Mouse (Mus musculus): Measurements from ENCODE around the gene Yif1b. TPM values are rescaled to one million over a fixed set of nuclear protein-coding genes. Genes with fewer than 3 reads are reported as not detected.

Yif1b gene
- total and polyA plus RNA-seq, 2 experiments from 2014 or later: 130 to 131 TPM

GRCm38 (mm10) chr7:29213675-29214082, 24.4 kb upstream of the Yif1b start, which contains the start of gene Catsperg1:
Gene Catsperg1, minus strand, starts transcription at chr7:29214035.
- Histone ChIP-seq H3K27me3 (ENCODE audit: insufficient read depth, low read length) (no peaks in the 10 kb centered on the region), H3K4me2 (ENCODE audit: low read depth, low read length) (peak within 1 kb of the TSS; percentile 40), H3K4me3 (ENCODE audit: low read length) (peak within 1 kb of the TSS; percentile 10; the same call in 1 of the 2 replicates), H3K27ac (peak within 1 kb of the TSS; percentile 36; the same call in 1 of the 2 replicates), H3K4me1 (ENCODE audit: insufficient read depth, low read length) (no peaks in the 10 kb centered on the region), H3K9ac (replicated peaks; ENCODE audit: low read length) (no peak within 1 kb of the TSS), H3K9me3 (ENCODE audit: low read length) (no peaks in the 10 kb centered on the region), H3K36me3 (ENCODE audit: insufficient read depth, low read length) (no peaks in the 10 kb centered on the region)
- WGBS: 3% methylated on average over 20 of the region's 20 CpGs
- ATAC-seq (peak; percentile 81), DNase-seq (ENCODE audit: low spot score) (peak; percentile 78)
- TF ChIP-seq CTCF (IDR thresholded peaks at IDR 0.05; ENCODE audit: low read depth): no peak

- Histone ChIP-seq H3K27ac (no peak overlapping the region), H3K9ac (replicated peaks; ENCODE audit: low read length) (no peak overlapping the region), H3K4me2 (ENCODE audit: low read depth, low read length) (no peak overlapping the region), H3K9me3 (ENCODE audit: low read length) (no peaks in the 10 kb centered on the region), H3K27me3 (ENCODE audit: insufficient read depth, low read length) (no peaks in the 10 kb centered on the region), H3K4me3 (ENCODE audit: low read length) (no peak overlapping the region), H3K4me1 (ENCODE audit: insufficient read depth, low read length) (no peaks in the 10 kb centered on the region), H3K36me3 (ENCODE audit: insufficient read depth, low read length) (no peaks in the 10 kb centered on the region)
- 58% methylated on average over 2 of the region's 2 CpGs for WGBS
- no peak for DNase-seq (ENCODE audit: low spot score)
- no peak for TF ChIP-seq CTCF (IDR thresholded peaks at IDR 0.05; ENCODE audit: low read depth)
- no peak for ATAC-seq
Observed at GRCm38 (mm10) chr7:29214236-29214635, 23.9 kb upstream of the Yif1b start.

GRCm38 (mm10) chr7:29214846-29215245, 23.3 kb upstream of the Yif1b start:
- Histone ChIP-seq H3K4me2 (ENCODE audit: low read depth, low read length) (no peak overlapping the region), H3K36me3 (ENCODE audit: insufficient read depth, low read length) (no peaks in the 10 kb centered on the region), H3K27me3 (ENCODE audit: insufficient read depth, low read length) (no peaks in the 10 kb centered on the region), H3K9me3 (ENCODE audit: low read length) (peaks cover under 1% of the 10 kb centered on the region; the same call in 1 of the 2 replicates), H3K9ac (replicated peaks; ENCODE audit: low read length) (no peak overlapping the region), H3K4me1 (ENCODE audit: insufficient read depth, low read length) (no peaks in the 10 kb centered on the region), H3K4me3 (ENCODE audit: low read length) (no peak overlapping the region), H3K27ac (no peak overlapping the region)
- ATAC-seq (no peak), DNase-seq (ENCODE audit: low spot score) (peak; percentile 32)
- TF ChIP-seq CTCF (IDR thresholded peaks at IDR 0.05; ENCODE audit: low read depth): no peak
- WGBS: 41% methylated on average over 15 of the region's 15 CpGs

- no peaks in the 10 kb centered on the region for H3K4me1 ChIP-seq (ENCODE audit: insufficient read depth, low read length)
- peak overlapping the region; percentile 35 for H3K4me2 ChIP-seq (ENCODE audit: low read depth, low read length)
- ATAC-seq: peak; percentile 71
- peak overlapping the region; percentile 6; the same call in 1 of the 2 replicates for H3K4me3 ChIP-seq (ENCODE audit: low read length)
- H3K27me3 ChIP-seq (ENCODE audit: insufficient read depth, low read length): no peaks in the 10 kb centered on the region; the same call in 1 of the 2 replicates
- TF ChIP-seq CTCF (IDR thresholded peaks at IDR 0.05; ENCODE audit: low read depth): no peak
- peak overlapping the region; percentile 32; the same call in 1 of the 2 replicates for H3K27ac ChIP-seq
- peaks cover 2% of the 10 kb centered on the region; the same call in 1 of the 2 replicates for H3K9me3 ChIP-seq (ENCODE audit: low read length)
- DNase-seq (ENCODE audit: low spot score): peak; percentile 55
- WGBS: 13% methylated on average over 16 of the region's 16 CpGs
- H3K36me3 ChIP-seq (ENCODE audit: insufficient read depth, low read length): no peaks in the 10 kb centered on the region
- H3K9ac ChIP-seq (replicated peaks; ENCODE audit: low read length): 0 out of 2 replicates have a peak overlapping the region, but pooled peaks have one; percentile 30
Observed at GRCm38 (mm10) chr7:29224756-29225394, 13.3 kb upstream of the Yif1b start.

GRCm38 (mm10) chr7:29225520-29225919, 12.6 kb upstream of the Yif1b start:
- TF ChIP-seq CTCF (IDR thresholded peaks at IDR 0.05; ENCODE audit: low read depth): no peak
- ATAC-seq: peak; percentile 52; the same call in 1 of the 2 replicates
- 0 out of 2 replicates have a peak overlapping the region, but pooled peaks have one; percentile 30 for H3K9ac ChIP-seq (replicated peaks; ENCODE audit: low read length)

GRCm38 (mm10) chr7:29228202-29228601, 9.9 kb upstream of the Yif1b start:
- no peaks in the 10 kb centered on the region for H3K9me3 ChIP-seq (ENCODE audit: low read length)
- DNase-seq (ENCODE audit: low spot score): no peak
- H3K27me3 ChIP-seq (ENCODE audit: insufficient read depth, low read length): peaks cover 22% of the 10 kb centered on the region
- peaks cover 3% of the 10 kb centered on the region; the same call in 1 of the 2 replicates for H3K4me1 ChIP-seq (ENCODE audit: insufficient read depth, low read length)
- H3K27ac ChIP-seq: no peak overlapping the region
- ATAC-seq: no peak
- 78% methylated on average over 4 of the region's 4 CpGs for WGBS
- no peaks in the 10 kb centered on the region for H3K36me3 ChIP-seq (ENCODE audit: insufficient read depth, low read length)
- H3K9ac ChIP-seq (replicated peaks; ENCODE audit: low read length): no peak overlapping the region
- H3K4me3 ChIP-seq (ENCODE audit: low read length): no peak overlapping the region
- TF ChIP-seq CTCF (IDR thresholded peaks at IDR 0.05; ENCODE audit: low read depth): no peak
- H3K4me2 ChIP-seq (ENCODE audit: low read depth, low read length): no peak overlapping the region

More at GRCm38 (mm10) chr7:29225520-29225919, 12.6 kb upstream of the Yif1b start:
- Histone ChIP-seq H3K9me3 (ENCODE audit: low read length) (no peaks in the 10 kb centered on the region), H3K27ac (peak overlapping the region; percentile 32; the same call in 1 of the 2 replicates), H3K36me3 (ENCODE audit: insufficient read depth, low read length) (no peaks in the 10 kb centered on the region), H3K4me1 (ENCODE audit: insufficient read depth, low read length) (no peaks in the 10 kb centered on the region), H3K27me3 (ENCODE audit: insufficient read depth, low read length) (no peaks in the 10 kb centered on the region; the same call in 1 of the 2 replicates), H3K4me2 (ENCODE audit: low read depth, low read length) (peak overlapping the region; percentile 35), H3K4me3 (ENCODE audit: low read length) (no peak overlapping the region)
- no peak for DNase-seq (ENCODE audit: low spot score)
- 72% methylated on average over 13 of the region's 13 CpGs for WGBS

- Histone ChIP-seq H3K27me3 (ENCODE audit: insufficient read depth, low read length) (peaks cover 27% of the 10 kb centered on the region), H3K27ac (no peak overlapping the region), H3K9ac (replicated peaks; ENCODE audit: low read length) (no peak overlapping the region), H3K4me2 (ENCODE audit: low read depth, low read length) (no peak overlapping the region), H3K9me3 (ENCODE audit: low read length) (no peaks in the 10 kb centered on the region), H3K4me1 (ENCODE audit: insufficient read depth, low read length) (peaks cover 3% of the 10 kb centered on the region; the same call in 1 of the 2 replicates), H3K4me3 (ENCODE audit: low read length) (no peak overlapping the region), H3K36me3 (ENCODE audit: insufficient read depth, low read length) (no peaks in the 10 kb centered on the region)
- no peak for ATAC-seq
- DNase-seq (ENCODE audit: low spot score): no peak
- no peak for TF ChIP-seq CTCF (IDR thresholded peaks at IDR 0.05; ENCODE audit: low read depth)
- WGBS: 15% methylated on average over 3 of the region's 3 CpGs
Observed at GRCm38 (mm10) chr7:29230560-29230959, 7.6 kb upstream of the Yif1b start.

All from hindbrain, postnatal 0 days (tissue).